Mouse (Mus musculus) kidney, postnatal 0 days (tissue): ENCODE measurements around the gene Nrg3. TPM values are rescaled to one million over a fixed set of nuclear protein-coding genes. Genes with fewer than 3 reads are reported as not detected.

Source experiments
- ATAC-seq: fragments of 200-750 bp; cut with Nextera tagmentation; replicated peaks from 2 replicates; pipeline ENCODE4 v1.8.0; 2017; ENCODE audit warnings: low read depth, moderate number of reproducible peaks, moderate TSS enrichment, moderate library complexity; ENCODE audit not compliant: low FRiP score
- DNase-seq: peaks from one replicate; pipeline ENCODE4 v3.0.0-alpha.2; 2016; ENCODE audit warnings: low spot score
- H3K27ac ChIP-seq: fragments of 300-500 bp; sonication (generic); 2 replicates; pipeline ENCODE4 v1.5.1; 2014; ENCODE audit warnings: mild to moderate bottlenecking
- H3K27me3 ChIP-seq: fragments of 300-500 bp; sonication (generic); 2 replicates; pipeline ENCODE4 v1.6.1; 2014; ENCODE audit warnings: low read length, mixed read lengths; ENCODE audit not compliant: insufficient read depth
- H3K36me3 ChIP-seq: fragments of 300-500 bp; sonication (generic); 2 replicates; pipeline ENCODE4 v1.6.1; 2014; ENCODE audit warnings: low read length, mixed read lengths; ENCODE audit not compliant: insufficient read depth
- H3K4me1 ChIP-seq: fragments of 300-500 bp; sonication (generic); replicated peaks from 2 replicates; pipeline ENCODE4 v1.6.1; 2014; ENCODE audit warnings: antibody characterized with exemption, low read length, mixed read lengths; ENCODE audit not compliant: insufficient read depth
- H3K4me2 ChIP-seq: fragments of 300-500 bp; sonication (generic); 2 replicates; pipeline ENCODE4 v1.6.1; 2014; ENCODE audit warnings: mild to moderate bottlenecking, low read length, moderate library complexity, mixed read lengths
- H3K4me3 ChIP-seq: fragments of 300-500 bp; sonication (generic); replicated peaks from 2 replicates; pipeline ENCODE4 v1.5.1; 2014; ENCODE audit warnings: low read depth, low read length
- H3K9ac ChIP-seq: fragments of 300-500 bp; sonication (generic); 2 replicates; pipeline ENCODE4 v1.6.1; 2014; ENCODE audit warnings: low read depth, low read length
- H3K9me3 ChIP-seq: fragments of 300-500 bp; sonication (generic); replicated peaks from 2 replicates; pipeline ENCODE4 v1.6.1; 2016; ENCODE audit warnings: low read length, inconsistent platforms, mixed read lengths
- CTCF ChIP-seq: IDR thresholded peaks from 2 replicates; pipeline ENCODE4 v1.5.1; 2016; ENCODE audit warnings: antibody characterized with exemption, low read depth, mild to moderate bottlenecking, moderate library complexity
- WGBS: fragments of 180-500 bp; shearing (Covaris S2); extraction: QIAGEN DNeasy Blood & Tissue Kit; methylation state at CpG from one replicate; pipeline ENCODE4 v1.1.7; 2014; 5-methylcytosine and 5-hydroxymethylcytosine counted together
- polyA plus RNA-seq: library from polyadenylated mRNA; unstranded; fragments of >200 nt; fragmentation: Nextera tagmentation; extraction: Ambion mirVana; gene quantifications from 2 replicates; pipeline ENCODE4 v1.2.1, GENCODE M21; 2015

The Nrg3 gene
- polyA plus RNA-seq, 1 experiment from 2014 or later, result 0.20 TPM

DNA sequence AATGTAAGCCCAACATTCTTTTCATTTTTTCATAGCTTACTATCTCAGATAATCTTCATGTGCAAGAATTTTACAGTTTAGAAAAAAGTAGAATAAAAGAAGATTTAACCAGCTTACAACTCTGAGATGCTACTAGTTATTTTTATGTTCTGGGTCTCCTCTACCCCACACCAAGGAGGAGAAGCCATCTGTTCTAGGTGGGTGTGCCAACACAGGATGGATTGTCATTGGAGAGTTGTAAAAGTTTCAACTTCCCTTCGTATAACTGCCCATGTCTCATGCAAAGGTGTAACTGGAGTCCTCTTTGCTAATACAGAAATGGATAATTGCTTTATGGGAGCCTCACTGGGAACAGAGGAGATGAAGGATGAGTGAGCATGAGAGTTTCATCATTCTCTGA, 393.4 kb downstream of the Nrg3 start:
- no peak for TF ChIP-seq CTCF
- H3K4me2 ChIP-seq, result no peak overlapping the region
- WGBS, result 17% methylated on average over 1 of the region's 1 CpGs

DNA sequence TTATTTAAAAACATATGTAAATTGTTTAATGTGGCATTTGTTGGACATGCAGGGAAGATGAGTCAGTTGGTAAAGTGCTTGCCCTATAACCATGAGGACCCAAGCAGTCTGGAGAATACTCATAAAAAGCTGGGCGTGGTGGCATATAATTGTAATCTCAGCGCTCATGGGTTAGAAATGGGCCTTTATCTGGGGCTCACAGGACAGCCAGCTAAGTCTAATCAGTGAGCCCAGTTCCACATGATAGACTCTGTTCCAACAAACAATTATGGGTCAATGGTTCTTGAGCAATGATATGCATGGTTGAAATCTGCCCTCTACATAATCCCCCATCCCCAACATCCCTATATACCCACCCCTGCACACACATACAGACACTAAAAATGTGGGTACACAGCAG, 421.3 kb downstream of the Nrg3 start:
- no peak for ATAC-seq
- Histone ChIP-seq H3K27ac (no peak overlapping the region), H3K27me3 (no peaks in the 10 kb centered on the region), H3K9me3 (no peaks in the 10 kb centered on the region), H3K36me3 (no peaks in the 10 kb centered on the region), H3K4me3 (no peak overlapping the region), H3K4me1 (no peaks in the 10 kb centered on the region), H3K9ac (no peak overlapping the region), H3K4me2 (no peak overlapping the region)
- TF ChIP-seq CTCF, result no peak
- WGBS, result 87% methylated on average over 2 of the region's 2 CpGs
- no peak for DNase-seq

More for the DNA sequence above, 393.4 kb downstream of the Nrg3 start:
- Histone ChIP-seq H3K4me3 (no peak overlapping the region), H3K27ac (no peak overlapping the region), H3K36me3 (no peaks in the 10 kb centered on the region), H3K4me1 (no peaks in the 10 kb centered on the region), H3K9ac (no peak overlapping the region), H3K27me3 (no peaks in the 10 kb centered on the region), H3K9me3 (no peaks in the 10 kb centered on the region)
- DNase-seq (no peak), ATAC-seq (no peak)

DNA sequence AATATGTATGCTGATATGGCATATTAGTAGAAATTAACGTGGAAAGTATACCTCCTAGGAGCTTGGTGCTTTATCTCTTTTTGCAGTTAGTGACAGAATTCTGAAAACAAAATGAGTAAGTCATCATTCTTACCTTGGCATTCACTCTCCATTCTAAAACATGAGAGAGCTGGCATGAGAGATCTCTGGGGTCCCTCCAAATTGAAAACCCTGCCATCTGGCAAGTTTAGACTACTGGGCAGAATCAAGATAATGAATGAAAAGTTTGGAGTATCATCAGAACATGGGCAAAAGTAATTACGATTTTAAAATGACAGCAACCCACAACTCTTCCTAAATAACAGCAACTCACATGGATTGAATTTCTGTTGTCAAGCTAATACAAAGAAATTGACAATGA, 423.9 kb downstream of the Nrg3 start:
- DNase-seq, result no peak
- WGBS, result 66% methylated on average over 2 of the region's 2 CpGs
- Histone ChIP-seq H3K36me3 (no peaks in the 10 kb centered on the region), H3K4me2 (no peak overlapping the region), H3K27me3 (no peaks in the 10 kb centered on the region), H3K4me3 (no peak overlapping the region), H3K27ac (no peak overlapping the region), H3K4me1 (no peaks in the 10 kb centered on the region), H3K9ac (no peak overlapping the region), H3K9me3 (no peaks in the 10 kb centered on the region)
- no peak for TF ChIP-seq CTCF
- ATAC-seq, result no peak

DNA sequence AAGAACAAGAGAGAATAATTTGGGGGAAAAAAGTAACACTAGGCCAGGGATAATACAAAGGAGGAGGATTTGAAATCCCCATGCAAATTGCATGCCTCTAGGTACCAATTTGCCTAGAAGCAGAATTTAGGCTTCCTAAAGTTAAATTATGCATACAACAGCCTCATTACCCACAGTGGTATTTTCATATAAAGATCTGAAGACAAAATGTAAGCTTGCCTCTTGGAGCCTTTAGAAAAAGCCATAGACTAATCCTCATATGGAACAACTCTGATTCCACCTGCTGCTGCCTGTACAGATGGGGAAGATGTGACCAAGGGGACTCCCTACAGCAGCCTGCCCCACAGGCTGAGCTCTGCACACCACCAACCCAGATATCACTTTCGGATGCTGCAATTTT, 428.6 kb downstream of the Nrg3 start:
- no peak for DNase-seq

DNA sequence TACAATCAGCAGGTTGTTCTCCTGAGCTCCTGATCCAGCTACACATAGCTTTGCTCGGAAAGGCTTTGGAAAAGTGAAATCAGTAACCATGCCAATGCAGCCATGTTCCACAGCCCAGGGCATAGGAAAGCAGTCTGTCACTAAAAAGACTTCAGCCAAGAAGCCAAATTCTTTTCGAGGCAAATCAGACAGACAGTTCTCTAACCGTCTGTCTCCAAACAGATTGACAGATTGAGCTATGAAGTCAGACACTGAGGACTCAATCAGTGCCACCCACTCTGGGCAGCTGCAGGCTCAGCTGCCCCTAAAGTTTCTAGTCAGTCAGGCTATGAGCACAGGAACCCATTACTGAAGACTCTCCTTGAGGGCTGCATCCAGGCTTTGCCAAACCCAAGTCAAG, 429.1 kb downstream of the Nrg3 start:
- H3K4me3 ChIP-seq, result no peak overlapping the region
- H3K4me2 ChIP-seq, result no peak overlapping the region
- H3K9ac ChIP-seq, result no peak overlapping the region
- no peaks in the 10 kb centered on the region for H3K27me3 ChIP-seq
- H3K36me3 ChIP-seq, result no peaks in the 10 kb centered on the region
- 73% methylated on average over 3 of the region's 3 CpGs for WGBS
- DNase-seq (no peak), ATAC-seq (no peak)
- no peaks in the 10 kb centered on the region for H3K9me3 ChIP-seq
- H3K27ac ChIP-seq, result no peak overlapping the region
- TF ChIP-seq CTCF, result no peak
- H3K4me1 ChIP-seq, result no peaks in the 10 kb centered on the region

More for the DNA sequence above, 428.6 kb downstream of the Nrg3 start:
- no peak for TF ChIP-seq CTCF
- WGBS, result 91% methylated on average over 1 of the region's 1 CpGs
- H3K36me3 ChIP-seq, result no peaks in the 10 kb centered on the region
- no peak overlapping the region for H3K4me2 ChIP-seq
- no peaks in the 10 kb centered on the region for H3K4me1 ChIP-seq
- no peak for ATAC-seq
- no peak overlapping the region for H3K4me3 ChIP-seq
- no peaks in the 10 kb centered on the region for H3K9me3 ChIP-seq
- no peaks in the 10 kb centered on the region for H3K27me3 ChIP-seq
- no peak overlapping the region for H3K27ac ChIP-seq
- H3K9ac ChIP-seq, result no peak overlapping the region

DNA sequence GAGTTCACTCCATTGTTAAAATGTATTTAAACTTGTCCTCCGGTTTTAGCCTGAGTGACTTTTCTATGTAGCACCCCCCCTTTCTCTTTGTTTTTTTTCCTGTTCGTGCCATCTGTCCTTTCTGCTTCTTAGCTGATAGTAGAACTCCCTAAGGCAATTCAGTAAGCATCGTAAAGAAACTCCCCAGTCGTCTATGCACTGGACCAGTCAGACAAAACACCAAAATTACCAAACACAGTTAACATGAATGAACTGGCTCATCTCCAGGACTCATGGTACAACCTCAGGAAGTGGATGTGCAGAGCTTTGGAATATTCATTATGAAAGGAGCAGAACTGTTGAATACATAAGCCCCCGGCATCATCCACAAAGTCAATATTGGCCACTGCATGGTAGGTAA, 429.5 kb downstream of the Nrg3 start:
- 56% methylated on average over 5 of the region's 5 CpGs for WGBS

DNA sequence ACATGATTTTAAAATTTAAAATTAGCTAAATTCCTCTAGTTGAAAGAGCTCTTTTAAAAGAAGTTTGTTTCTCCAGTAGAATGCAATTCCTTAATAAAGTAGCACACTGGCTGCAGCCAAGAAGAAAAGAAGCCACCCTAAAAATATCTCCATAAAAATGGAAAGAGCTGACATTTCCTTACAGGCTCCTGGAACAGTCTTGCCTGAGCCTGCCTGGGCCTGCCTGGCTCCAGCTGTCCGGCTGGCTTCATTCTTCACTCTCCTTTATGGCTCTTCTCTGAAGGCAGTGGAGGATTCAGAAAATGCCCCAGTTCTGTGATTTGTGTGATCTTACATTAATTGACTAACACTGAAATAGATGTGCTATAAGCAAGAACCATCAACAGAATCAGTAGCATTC, 433.8 kb downstream of the Nrg3 start:
- no peak for ATAC-seq
- no peak overlapping the region for H3K4me2 ChIP-seq
- H3K9ac ChIP-seq, result no peak overlapping the region
- H3K27me3 ChIP-seq, result no peaks in the 10 kb centered on the region
- DNase-seq, result no peak
- no peaks in the 10 kb centered on the region for H3K36me3 ChIP-seq
- no peaks in the 10 kb centered on the region for H3K9me3 ChIP-seq
- 65% methylated on average over 1 of the region's 1 CpGs for WGBS
- no peak overlapping the region for H3K4me3 ChIP-seq
- no peak for TF ChIP-seq CTCF
- no peaks in the 10 kb centered on the region for H3K4me1 ChIP-seq
- no peak overlapping the region for H3K27ac ChIP-seq

More for the DNA sequence above, 429.5 kb downstream of the Nrg3 start:
- H3K27ac ChIP-seq, result no peak overlapping the region
- ATAC-seq (no peak), DNase-seq (no peak)
- no peaks in the 10 kb centered on the region for H3K36me3 ChIP-seq
- H3K4me1 ChIP-seq, result no peaks in the 10 kb centered on the region
- TF ChIP-seq CTCF, result no peak
- H3K27me3 ChIP-seq, result no peaks in the 10 kb centered on the region
- no peak overlapping the region for H3K9ac ChIP-seq
- no peaks in the 10 kb centered on the region for H3K9me3 ChIP-seq
- H3K4me3 ChIP-seq, result no peak overlapping the region
- H3K4me2 ChIP-seq, result no peak overlapping the region
